Mouse (Mus musculus): Measurements from ENCODE around the gene Igf1r. TPM values are rescaled to one million over a fixed set of nuclear protein-coding genes. Genes with fewer than 3 reads are reported as not detected.

Gene Igf1r
- polyA plus RNA-seq, 1 experiment from 2014 or later, result 6.8 TPM

DNA sequence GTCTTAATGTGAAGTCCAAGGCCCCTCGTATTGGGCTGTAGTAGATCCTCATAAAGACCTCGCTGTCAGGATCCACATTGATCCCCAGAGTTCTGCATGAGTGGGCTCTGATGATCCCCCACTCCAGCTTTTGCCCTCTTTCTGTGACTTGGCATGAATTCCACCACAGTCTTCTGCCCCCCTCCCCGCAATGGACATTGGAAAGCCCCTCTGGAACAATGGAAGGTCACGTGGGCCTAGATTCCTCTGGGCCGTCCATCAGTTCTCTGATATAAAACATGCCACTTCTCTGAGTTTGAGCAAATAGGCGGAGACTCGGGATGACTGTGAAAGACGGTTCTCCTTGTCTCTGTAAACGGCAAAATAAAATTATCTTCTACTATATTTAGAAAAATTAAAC lies 8.1 kb downstream of the Igf1r start:
- Histone ChIP-seq H3K4me3 (ENCODE audit: low read depth, low read length) (no peak overlapping the region), H3K9ac (ENCODE audit: low read length) (no peak overlapping the region), H3K4me2 (replicated peaks; ENCODE audit: low read depth) (no peak overlapping the region), H3K27ac (replicated peaks) (no peak overlapping the region), H3K4me1 (replicated peaks; ENCODE audit: control insufficient read depth, insufficient read depth) (peaks cover 8% of the 10 kb centered on the region; the same call in 1 of the 2 replicates), H3K9me3 (ENCODE audit: control insufficient read depth, low read length) (no peaks in the 10 kb centered on the region), H3K27me3 (ENCODE audit: control insufficient read depth, insufficient read depth, low read length) (no peaks in the 10 kb centered on the region), H3K36me3 (ENCODE audit: control insufficient read depth, insufficient read depth, low read length) (no peaks in the 10 kb centered on the region)
- ATAC-seq (ENCODE audit: low FRiP score, low TSS enrichment), result no peak
- 54% methylated on average over 9 of the region's 9 CpGs for WGBS
- DNase-seq (ENCODE audit: low spot score), result no peak
- no peak for TF ChIP-seq CTCF (IDR thresholded peaks at IDR 0.05; ENCODE audit: low read depth)
- no peak for TF ChIP-seq EP300 (optimal IDR thresholded peaks at IDR 0.05)

DNA sequence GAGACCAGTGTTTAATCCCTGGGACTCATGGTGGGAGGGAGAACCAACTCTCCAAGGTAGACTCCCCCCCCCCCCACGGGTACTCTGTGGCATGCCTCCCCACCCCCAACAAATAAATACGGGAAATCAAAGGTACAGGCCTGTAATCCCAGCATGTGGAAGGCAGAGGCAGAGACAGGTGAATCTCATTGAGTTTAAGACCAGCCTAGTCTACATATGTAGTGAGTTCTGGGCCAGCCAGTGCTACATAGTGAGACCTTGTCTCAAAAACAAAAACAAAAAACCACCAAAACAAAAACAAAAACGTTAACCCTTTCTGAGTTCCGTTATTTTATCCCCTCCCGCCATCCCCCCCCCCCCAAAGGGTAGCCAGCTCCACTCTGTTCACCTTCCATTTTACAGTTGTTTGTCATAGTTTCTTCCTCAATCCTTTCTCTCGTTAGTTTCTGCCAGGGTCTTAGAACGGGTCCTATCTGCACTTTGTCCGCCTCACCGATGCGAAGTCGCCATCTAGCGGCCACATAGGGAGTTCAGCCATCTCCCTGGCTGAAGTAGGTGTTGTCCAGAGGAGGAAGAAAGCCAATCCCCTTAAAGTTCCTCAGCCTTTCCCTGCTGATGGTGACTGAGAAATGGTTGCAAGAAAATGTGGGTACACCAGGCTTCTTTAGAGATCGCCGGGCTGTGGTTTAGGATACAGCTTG lies 9.1 kb downstream of the Igf1r start:
- H3K36me3 ChIP-seq (ENCODE audit: control insufficient read depth, insufficient read depth, low read length), result no peaks in the 10 kb centered on the region
- ATAC-seq (ENCODE audit: low FRiP score, low TSS enrichment) (peak; percentile 76), DNase-seq (ENCODE audit: low spot score) (peak; percentile 83)
- H3K4me3 ChIP-seq (ENCODE audit: low read depth, low read length), result no peak overlapping the region
- peaks cover 8% of the 10 kb centered on the region; the same call in 1 of the 2 replicates for H3K4me1 ChIP-seq (replicated peaks; ENCODE audit: control insufficient read depth, insufficient read depth)
- H3K27ac ChIP-seq (replicated peaks), result no peak overlapping the region
- 14% methylated on average over 14 of the region's 14 CpGs for WGBS
- TF ChIP-seq EP300 (optimal IDR thresholded peaks at IDR 0.05), result no peak
- TF ChIP-seq CTCF (IDR thresholded peaks at IDR 0.05; ENCODE audit: low read depth), result peak; percentile 95
- H3K4me2 ChIP-seq (replicated peaks; ENCODE audit: low read depth), result 0 out of 2 replicates have a peak overlapping the region, but pooled peaks have one; percentile 9
- H3K9me3 ChIP-seq (ENCODE audit: control insufficient read depth, low read length), result no peaks in the 10 kb centered on the region
- H3K9ac ChIP-seq (ENCODE audit: low read length), result no peak overlapping the region
- H3K27me3 ChIP-seq (ENCODE audit: control insufficient read depth, insufficient read depth, low read length), result no peaks in the 10 kb centered on the region

DNA sequence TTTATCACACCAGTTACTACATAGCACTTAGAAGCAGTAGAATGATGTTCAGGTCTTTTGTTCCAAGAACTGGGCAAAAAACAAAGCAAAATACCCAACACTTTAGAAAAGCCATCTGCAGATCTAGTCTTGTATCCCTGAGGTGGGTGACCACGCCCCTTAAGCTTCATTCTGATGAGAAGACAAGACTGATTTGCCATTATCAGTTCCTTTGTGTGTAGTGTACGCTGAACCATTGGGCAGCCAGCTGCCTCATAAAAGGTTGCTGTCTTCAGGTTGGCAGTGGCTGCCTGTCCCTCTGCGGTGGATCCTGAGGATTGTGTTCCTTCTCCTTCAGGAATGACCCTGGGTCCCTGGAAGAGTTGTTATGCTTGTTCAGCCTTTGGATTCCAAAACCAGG lies 11.1 kb downstream of the Igf1r start:
- Histone ChIP-seq H3K36me3 (ENCODE audit: control insufficient read depth, insufficient read depth, low read length) (no peaks in the 10 kb centered on the region), H3K27me3 (ENCODE audit: control insufficient read depth, insufficient read depth, low read length) (no peaks in the 10 kb centered on the region), H3K4me3 (ENCODE audit: low read depth, low read length) (no peak overlapping the region), H3K4me2 (replicated peaks; ENCODE audit: low read depth) (no peak overlapping the region), H3K9me3 (ENCODE audit: control insufficient read depth, low read length) (no peaks in the 10 kb centered on the region), H3K4me1 (replicated peaks; ENCODE audit: control insufficient read depth, insufficient read depth) (peaks cover 5% of the 10 kb centered on the region; the same call in 1 of the 2 replicates), H3K9ac (ENCODE audit: low read length) (no peak overlapping the region), H3K27ac (replicated peaks) (no peak overlapping the region)
- 68% methylated on average over 3 of the region's 3 CpGs for WGBS
- no peak for TF ChIP-seq CTCF (IDR thresholded peaks at IDR 0.05; ENCODE audit: low read depth)
- no peak for TF ChIP-seq EP300 (optimal IDR thresholded peaks at IDR 0.05)
- ATAC-seq (ENCODE audit: low FRiP score, low TSS enrichment) (no peak), DNase-seq (ENCODE audit: low spot score) (no peak)

- Histone ChIP-seq H3K9ac (ENCODE audit: low read length) (no peak overlapping the region), H3K4me1 (replicated peaks; ENCODE audit: control insufficient read depth, insufficient read depth) (peaks cover 9% of the 10 kb centered on the region; the same call in 1 of the 2 replicates), H3K4me3 (ENCODE audit: low read depth, low read length) (no peak overlapping the region), H3K27me3 (ENCODE audit: control insufficient read depth, insufficient read depth, low read length) (no peaks in the 10 kb centered on the region), H3K9me3 (ENCODE audit: control insufficient read depth, low read length) (no peaks in the 10 kb centered on the region), H3K27ac (replicated peaks) (no peak overlapping the region), H3K36me3 (ENCODE audit: control insufficient read depth, insufficient read depth, low read length) (no peaks in the 10 kb centered on the region), H3K4me2 (replicated peaks; ENCODE audit: low read depth) (no peak overlapping the region)
- 50% methylated on average over 12 of the region's 12 CpGs for WGBS
- ATAC-seq (ENCODE audit: low FRiP score, low TSS enrichment) (no peak), DNase-seq (ENCODE audit: low spot score) (no peak)
- TF ChIP-seq EP300 (optimal IDR thresholded peaks at IDR 0.05) (no peak), CTCF (IDR thresholded peaks at IDR 0.05; ENCODE audit: low read depth) (no peak)
Measured at GRCm38 (mm10) chr7:67968394-67968793, 15.8 kb downstream of the Igf1r start.

- WGBS, result 71% methylated on average over 9 of the region's 9 CpGs
- Histone ChIP-seq H3K27ac (replicated peaks) (no peak overlapping the region), H3K4me2 (replicated peaks; ENCODE audit: low read depth) (no peak overlapping the region), H3K27me3 (ENCODE audit: control insufficient read depth, insufficient read depth, low read length) (no peaks in the 10 kb centered on the region), H3K36me3 (ENCODE audit: control insufficient read depth, insufficient read depth, low read length) (no peaks in the 10 kb centered on the region), H3K4me1 (replicated peaks; ENCODE audit: control insufficient read depth, insufficient read depth) (peaks cover 9% of the 10 kb centered on the region), H3K9ac (ENCODE audit: low read length) (no peak overlapping the region), H3K9me3 (ENCODE audit: control insufficient read depth, low read length) (no peaks in the 10 kb centered on the region), H3K4me3 (ENCODE audit: low read depth, low read length) (no peak overlapping the region)
- TF ChIP-seq CTCF (IDR thresholded peaks at IDR 0.05; ENCODE audit: low read depth) (no peak), EP300 (optimal IDR thresholded peaks at IDR 0.05) (no peak)
- DNase-seq (ENCODE audit: low spot score), result no peak
- ATAC-seq (ENCODE audit: low FRiP score, low TSS enrichment), result no peak
Measured at GRCm38 (mm10) chr7:67969076-67969475, 16.4 kb downstream of the Igf1r start.
